Mouse (Mus musculus) fibroblast of lung, adult 2 months (primary cell): ENCODE measurements around the gene Srl.
"Not testable (repeated sequence)": the region's sequence is repeated elsewhere in the genome, so short reads cannot be mapped to it uniquely, and the experiment has no call there.

ENCODE experiments used
- DNase-seq: peaks from one replicate; pipeline ENCODE4 v3.0.0-alpha.2; 2011; ENCODE audit warnings: low read depth

Gene Srl

DNA sequence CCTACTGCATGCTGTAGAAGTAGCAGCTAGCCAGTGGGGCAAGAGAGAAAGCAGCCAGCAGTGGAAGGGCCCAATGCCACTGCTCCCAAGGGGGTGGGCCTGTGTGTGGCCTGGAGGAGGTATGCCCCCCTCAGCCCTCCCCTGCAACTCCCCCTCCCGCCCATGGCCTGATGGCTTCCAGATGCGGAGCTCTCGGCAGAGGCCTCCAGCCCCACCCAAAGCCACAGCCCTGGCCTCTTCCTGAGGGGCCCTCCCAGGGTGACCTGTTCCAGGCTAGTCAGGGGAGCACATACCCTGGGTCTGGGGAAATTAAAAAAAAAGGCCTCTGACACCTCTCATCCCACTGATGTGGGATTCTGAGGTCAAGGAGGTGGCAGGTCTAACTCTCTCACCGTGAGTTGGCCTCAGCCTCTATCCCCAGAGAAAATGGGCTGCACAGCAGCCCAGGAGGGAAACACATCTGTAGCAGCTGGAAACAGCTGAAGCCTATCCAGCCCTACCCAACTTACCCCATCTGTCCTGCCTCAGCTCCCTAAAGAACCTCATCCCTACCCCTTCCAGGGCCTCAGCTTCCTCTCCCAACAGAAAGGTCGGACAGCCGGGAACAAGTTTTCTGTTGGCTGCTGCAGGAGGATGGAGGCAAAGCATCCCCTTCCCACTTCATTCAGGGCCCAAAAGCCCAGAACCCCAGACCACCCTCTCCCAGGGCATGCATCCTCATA is 11.4 kb upstream of the Srl start:
- no peak for DNase-seq

DNA sequence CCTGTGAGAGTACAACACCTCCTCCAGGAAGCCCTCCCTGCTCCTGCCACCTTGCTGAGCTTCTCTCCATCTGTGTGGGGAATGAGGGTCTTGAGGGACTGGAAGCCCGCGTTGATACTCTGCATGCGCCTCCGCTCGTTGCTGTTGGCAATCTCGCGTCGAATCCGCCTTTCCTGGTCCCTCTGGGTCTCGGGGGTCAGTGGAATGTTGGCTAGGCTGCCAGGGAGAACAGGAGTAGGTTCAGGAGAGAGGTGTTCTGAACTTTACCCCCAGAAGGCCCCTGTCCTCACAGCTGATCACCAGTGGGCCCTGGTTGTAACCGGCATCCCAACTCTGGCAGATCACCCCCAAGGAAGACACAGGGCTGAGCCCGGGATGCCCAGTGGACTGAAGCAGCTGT is 10.3 kb upstream of the Srl start:
- DNase-seq: no peak

DNA sequence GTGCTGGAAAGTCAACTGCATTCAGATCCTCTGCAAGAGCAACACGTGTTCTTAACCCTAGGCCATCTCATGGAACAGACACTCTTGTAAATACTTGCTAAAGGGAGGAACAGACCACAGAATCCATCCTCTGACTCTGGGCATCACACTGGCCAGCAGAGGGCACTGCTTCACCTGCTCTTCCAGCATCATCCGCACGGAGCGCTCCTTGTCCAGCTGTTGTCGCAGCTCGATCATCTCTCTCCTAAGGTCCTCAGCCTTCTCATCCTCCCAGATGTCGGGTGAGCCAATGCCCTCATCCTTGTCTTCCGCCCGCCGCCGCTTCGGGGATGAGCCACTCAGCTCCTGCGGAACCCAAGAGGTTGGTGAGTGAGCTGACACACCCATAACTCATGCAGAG is 9.4 kb upstream of the Srl start:
- DNase-seq: no peak

- no peak for DNase-seq
These were observed 7.5 kb upstream of the Srl start for GRCm38 (mm10) chr16:4548953-4549688.

DNA sequence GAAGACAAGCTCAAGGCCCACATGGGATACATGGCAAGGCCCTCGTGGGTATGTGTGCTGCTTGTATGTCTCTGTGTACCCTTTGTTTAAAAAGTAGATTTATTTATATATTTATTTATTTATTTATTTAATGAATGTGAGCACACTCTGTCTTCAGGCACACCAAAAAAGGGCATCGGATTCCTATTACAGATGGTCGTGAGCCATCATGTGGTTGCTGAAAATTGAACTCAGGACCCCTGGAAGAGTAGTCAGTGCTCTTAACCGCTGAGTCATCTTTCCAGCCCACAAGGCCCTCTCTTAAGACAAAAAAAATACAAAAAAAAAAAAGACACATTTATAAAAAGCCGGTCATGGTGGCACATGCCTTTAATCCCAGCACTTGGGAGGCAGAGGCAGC is 6.0 kb upstream of the Srl start:
- DNase-seq: no peak

DNA sequence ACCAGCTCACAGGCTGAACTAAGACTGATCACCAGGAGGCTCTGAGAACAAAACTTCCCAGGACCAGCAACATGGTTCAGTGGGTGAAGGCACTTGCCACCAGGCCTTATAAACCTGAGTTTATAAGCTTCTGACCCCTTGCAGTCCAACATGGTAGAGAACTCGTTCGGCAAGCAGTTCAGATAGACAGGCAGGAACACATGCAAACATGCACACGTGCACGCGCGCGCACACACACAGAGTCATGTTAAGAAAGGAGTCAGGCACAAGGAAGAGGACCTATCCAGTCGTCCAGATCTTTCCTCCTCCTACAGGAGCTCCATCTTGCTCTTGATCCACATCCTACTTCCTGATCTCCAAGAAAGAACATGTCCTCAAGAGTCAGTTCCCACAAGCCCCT is 5.2 kb upstream of the Srl start:
- no peak for DNase-seq

DNA sequence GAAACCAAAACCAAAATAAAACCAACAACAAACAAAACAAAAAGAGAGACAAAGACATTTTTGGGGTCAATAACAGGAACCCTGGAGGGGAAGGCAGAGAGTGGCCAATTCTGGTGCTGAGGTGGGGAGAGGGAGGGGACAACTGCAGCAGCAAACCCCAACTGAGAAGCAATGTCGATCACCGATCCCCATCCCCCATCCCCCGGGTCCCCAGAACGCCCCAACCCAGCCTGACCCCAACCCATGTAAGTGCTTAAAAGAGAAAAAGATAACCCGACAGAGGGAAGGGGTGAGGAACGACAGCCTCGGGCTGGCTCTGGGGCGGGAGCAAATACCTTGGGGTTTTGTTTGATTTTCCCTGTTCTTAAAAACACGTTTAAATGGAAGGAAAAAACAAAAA is 3.2 kb upstream of the Srl start:
- DNase-seq: no peak

DNA sequence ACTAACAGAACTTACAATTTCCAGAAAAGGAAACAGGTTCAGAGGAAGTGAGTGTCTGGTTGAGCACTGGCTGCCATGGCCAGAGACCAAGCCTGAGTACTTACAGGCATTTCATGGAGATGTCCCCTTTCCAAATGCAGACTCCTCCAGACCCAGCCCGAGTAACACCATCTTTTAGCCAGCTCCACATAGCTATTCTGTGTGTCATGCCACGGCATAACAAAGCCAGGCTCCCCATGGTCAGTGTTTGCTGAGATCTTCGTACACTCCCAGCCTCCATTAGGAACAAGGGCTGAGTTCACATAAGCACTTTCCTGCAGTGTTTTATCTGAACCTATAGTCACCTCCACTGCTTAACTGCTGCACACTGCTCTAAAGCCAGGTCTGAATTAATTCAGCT is 1.6 kb upstream of the Srl start:
- DNase-seq: no peak

DNA sequence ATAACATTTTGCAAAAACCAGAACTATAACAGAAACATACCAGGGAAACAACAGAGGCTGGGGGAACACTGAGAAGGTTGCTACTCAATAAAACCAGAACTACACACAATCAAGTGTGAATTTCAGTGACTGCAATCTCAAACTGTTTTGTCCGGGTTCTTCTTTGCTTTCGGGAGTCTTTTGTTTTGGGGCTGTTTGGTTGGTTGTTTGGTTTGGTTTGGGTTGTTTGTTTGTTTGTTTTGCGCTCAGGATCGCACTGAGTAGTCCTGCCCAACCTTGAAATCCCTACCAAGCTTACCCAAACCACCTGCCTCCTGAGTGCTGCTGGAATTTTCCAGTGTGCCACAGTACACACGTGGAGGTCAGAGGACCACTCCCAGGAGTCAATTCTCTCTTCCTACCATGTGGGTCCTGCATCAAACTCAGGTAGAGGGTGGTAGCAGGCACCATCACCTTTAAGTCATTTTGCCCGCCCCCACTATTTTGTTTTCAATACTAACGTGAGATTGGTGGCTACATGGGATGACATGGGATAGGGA is 689 bp upstream of the Srl start:
- DNase-seq: no peak

DNA sequence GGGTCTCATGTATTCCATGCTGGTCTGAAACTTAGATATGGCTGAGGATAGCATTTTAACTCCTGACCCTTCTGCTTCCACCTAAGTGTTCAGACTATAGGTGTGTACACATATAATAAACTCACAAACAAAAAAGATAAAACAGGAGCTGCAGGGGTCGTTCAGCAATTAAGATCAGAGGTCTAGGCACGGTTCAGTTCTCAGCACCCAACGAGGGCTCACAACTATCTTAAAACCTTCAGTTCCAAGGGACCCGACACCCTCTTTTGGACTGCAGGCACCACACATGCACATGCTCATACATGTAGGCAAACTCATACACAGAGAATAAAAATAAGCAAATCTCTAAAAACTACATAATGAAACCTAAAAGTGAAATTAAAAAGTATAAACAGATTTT is 583 bp downstream of the Srl start:
- no peak for DNase-seq

- no peak for DNase-seq
These were observed 1.4 kb downstream of the Srl start for GRCm38 (mm10) chr16:4540064-4540775.

GRCm38 (mm10) chr16:4539521-4539920 is 2.1 kb downstream of the Srl start:
- DNase-seq: no peak

DNA sequence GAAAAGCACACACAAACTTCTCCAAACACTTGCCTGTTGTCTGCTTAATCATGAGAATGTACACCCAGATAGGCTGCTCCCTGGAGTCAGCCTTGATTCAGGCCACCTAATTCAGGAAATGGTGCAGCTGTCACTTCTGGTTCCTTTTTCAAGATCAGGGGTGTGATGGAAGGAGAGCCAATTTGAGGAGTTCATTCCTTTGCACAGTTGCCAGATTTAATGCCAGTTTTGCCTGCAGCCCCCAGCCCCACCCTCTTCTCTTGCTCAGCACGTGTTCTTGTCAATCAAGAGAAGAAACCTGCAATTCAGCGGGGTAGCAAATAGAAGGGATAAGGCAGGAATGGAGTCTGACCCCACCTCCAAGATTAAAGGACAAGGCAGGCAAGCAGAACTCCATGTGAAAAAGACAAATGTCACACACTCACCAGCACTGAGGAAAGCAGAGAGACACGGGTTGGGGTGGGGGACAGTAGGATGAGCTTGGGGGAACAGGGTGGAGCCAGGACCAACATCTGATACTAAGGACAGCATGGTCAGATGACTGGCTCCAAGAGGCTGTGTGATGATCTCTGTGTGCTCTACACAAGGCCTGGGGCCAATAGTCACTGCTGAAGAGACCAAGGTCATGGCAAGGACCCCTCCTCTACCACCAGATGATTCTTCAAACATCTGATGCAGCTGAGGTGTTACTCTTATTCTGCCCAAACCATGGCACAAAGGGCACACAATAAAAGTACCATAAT is 3.8 kb downstream of the Srl start:
- no peak for DNase-seq

DNA sequence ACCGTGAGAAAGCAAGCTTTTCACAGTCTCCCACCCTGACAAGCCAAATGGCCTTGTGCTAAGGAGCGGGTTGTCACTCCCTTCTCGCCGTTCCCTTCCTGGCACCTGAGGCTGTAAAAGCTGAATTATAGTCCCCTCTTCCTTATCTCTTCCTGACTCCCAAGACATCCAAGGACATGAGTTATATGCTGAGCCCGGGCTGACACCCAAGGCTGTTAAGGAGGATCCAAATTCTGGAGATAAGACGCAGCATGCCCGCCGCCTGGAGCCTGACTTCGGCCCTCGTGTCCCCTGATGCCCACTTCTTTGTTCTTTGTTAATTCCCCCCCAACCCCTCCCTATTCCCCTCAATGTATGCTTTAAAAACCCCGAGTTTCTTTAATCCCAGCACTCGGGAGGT is 14.2 kb downstream of the Srl start:
- not testable (repeated sequence) for DNase-seq

GRCm38 (mm10) chr16:4523313-4524004 is 18.2 kb downstream of the Srl start:
- no peak for DNase-seq

DNA sequence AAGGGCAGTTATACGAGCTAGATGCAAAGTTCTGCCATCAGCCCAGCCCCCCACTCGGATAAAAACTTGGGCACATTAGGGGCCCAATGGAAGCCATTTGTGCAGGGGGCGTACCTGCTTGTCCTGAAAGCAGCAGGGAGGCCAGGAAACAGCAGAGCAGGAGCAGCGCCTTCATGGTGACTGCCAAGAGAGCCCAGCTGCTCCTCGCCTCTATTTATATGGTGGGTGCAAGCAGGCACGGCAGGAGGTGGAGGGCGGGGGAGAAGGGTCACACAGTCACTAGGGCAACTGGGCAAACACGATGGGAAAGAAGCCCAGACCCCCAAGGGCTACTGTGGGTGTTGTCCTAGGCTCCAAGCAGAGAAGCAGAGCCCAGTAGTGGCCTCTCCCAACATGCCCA is 18.7 kb downstream of the Srl start:
- DNase-seq: no peak

DNA sequence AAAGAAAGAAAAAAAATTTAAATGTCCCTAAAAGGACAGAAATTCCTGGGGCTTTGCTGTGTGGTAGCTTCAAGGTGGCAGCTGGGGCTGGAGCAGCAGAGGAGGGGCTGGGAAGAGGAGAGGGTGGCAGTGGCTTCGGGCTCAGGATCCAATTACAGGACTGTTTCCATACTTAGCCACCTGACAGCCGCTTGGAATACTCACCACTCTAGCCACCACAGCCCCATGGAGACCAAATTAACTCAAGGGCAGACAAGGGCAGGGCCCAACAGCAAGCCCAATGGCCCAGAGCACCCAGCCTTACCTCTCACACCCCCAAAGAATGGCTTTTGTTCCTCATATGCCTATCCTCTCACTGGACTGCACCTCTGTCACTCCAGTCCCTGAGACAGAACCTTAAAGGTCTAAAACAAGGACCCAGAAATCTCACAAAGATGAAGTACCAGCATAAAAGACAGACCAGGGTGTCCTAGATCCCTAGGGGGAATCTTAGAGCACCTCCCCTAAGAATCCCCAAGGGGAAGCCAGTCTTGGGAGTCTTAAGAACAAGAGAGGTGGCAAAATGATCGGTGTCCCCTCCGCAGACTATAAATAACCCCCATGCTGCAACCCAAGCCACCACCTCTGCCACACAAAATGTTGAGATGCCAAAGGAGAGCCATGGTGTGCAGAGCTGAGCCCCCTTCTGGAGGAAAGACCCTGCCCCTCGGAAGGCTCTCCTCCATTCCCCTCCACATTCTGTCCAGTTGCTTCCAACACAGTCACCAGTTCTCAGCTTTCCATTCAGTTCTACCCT is 19.7 kb downstream of the Srl start:
- DNase-seq: no peak

DNA sequence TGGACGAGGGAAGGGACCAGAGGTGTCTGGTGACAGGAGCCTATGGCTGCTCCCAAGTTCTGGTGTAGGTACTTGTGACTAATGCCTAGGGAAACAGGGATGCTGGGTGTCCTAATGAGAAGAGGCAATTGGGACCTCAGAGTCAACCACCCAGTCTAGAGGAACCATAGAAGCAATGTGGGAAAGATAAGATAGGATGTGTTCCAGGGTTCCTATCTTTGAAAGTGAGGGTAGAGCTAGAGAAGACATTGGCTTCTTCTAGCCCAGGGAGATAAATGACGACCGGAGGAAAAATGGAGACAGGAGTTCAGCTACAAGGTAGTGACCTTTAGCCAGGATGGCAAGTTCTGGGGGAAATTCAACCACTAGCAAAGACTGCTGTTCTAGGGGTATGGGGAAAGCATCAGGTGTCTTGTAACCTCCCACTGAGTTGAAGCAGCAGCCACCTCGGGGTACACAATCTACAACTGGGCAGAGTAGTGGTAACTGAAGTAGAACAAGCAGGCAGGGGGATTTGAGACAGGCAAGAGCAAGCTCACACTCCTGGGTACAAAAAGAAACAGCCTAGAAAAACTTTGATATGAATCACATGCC is 20.4 kb downstream of the Srl start:
- DNase-seq: no peak

GRCm38 (mm10) chr16:4520673-4521072 is 20.9 kb downstream of the Srl start:
- DNase-seq: no peak

DNA sequence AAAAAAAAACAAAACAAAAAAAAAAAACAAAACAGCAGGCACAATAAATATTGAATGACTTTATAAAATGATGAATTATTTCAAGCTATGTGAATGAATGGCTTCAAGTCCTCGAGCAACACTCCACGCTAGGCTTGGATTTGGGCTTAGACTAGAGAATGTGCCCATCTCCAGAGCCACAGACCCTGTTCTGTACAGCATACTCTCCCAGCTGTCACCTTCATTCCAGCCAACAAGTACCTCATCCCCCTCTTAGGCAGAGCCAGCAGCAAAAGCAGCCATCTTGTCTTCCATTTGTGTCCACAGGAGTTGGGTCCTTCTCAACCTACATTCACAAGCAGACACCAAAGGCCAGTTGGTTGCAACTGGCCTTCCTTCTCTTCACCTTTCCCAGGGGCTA is 21.8 kb downstream of the Srl start:
- no peak for DNase-seq
